ENCODE assay signal across 8 mouse cellular contexts in the genomic region with DNA sequence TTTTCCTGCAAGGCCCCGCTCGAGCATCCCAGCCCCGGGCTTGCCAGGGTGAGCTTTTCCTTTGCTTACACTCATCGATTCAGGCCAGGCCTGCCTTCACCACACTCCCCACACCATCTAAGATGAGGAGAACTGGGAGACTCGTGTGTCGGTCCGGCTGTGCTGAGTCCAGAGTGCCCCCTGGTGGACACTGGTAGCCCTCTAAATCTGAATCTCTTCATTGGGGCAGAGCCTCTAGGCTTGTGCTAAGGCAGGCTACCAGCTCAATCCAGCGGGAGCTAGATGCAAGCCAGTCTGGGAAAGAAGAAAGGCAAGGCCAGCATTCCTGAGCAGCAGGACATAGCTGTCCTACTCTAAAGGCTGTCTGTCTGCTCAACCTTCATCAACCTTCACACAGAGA. TPM values are rescaled to one million over a fixed set of nuclear protein-coding genes. Genes with fewer than 3 reads are reported as not detected.
A peak's percentile ranks its signal among the peaks of the same experiment; 100 is the strongest.
DNase-seq lines count a peak whose midpoint lies in the region; ATAC-seq and TF ChIP-seq lines count a peak whose summit lies in the region.

No protein-coding gene starts in this region.

- peak overlapping the region; percentile 14; the same call in 1 of the 2 replicates for H3K27ac ChIP-seq in embryonic facial prominence, embryonic 10.5 days (replicated peaks)
- no peak overlapping the region for H3K27ac ChIP-seq in heart, embryonic 10.5 days
- H3K27ac ChIP-seq in kidney, embryonic 16.5 days (ENCODE audit: low read length): no peak overlapping the region
- no peak overlapping the region for H3K27ac ChIP-seq in liver, adult 2 months (replicated peaks; ENCODE audit: insufficient read depth, low read depth, low read length)

- no peak overlapping the region for H3K9ac ChIP-seq in kidney, embryonic 16.5 days (replicated peaks; ENCODE audit: low read length)
- H3K9ac ChIP-seq in liver, adult 2 months (ENCODE audit: low read depth, low read length): no peak overlapping the region

- no peak for TF ChIP-seq POLR2A in liver, adult 2 months (IDR thresholded peaks at IDR 0.05; ENCODE audit: extremely low read depth, insufficient read depth, low read length)

- no peak overlapping the region for H3K4me3 ChIP-seq in embryonic facial prominence, embryonic 10.5 days
- H3K4me3 ChIP-seq in heart, embryonic 10.5 days: no peak overlapping the region
- H3K4me3 ChIP-seq in kidney, embryonic 16.5 days (ENCODE audit: low read length): no peak overlapping the region
- H3K4me3 ChIP-seq in liver, adult 2 months (ENCODE audit: insufficient read depth, low read depth, low read length): no peak overlapping the region

- no peaks in the 10 kb centered on the region for H3K79me2 ChIP-seq in liver, adult 2 months (ENCODE audit: control insufficient read depth, insufficient read depth, low read length)

- no peak for ATAC-seq in CD4-positive, CD25-positive, alpha-beta regulatory T cell, adult 4 months
- peak; percentile 85 for ATAC-seq in kidney, embryonic 16.5 days (ENCODE audit: low FRiP score, low TSS enrichment)

- peak; percentile 87 for DNase-seq in CD4-positive, CD25-positive, alpha-beta regulatory T cell, adult 2 months (ENCODE audit: low read depth, low spot score)
- peak; percentile 84 for DNase-seq in embryonic facial prominence, embryonic 10.5 days (ENCODE audit: low spot score)
- peak; percentile 89 for DNase-seq in heart, embryonic 10.5 days (ENCODE audit: low spot score)
- DNase-seq in liver, adult 2 months (ENCODE audit: extremely low read depth, low read depth, low spot score): peak; percentile 71
- DNase-seq in naive thymus-derived CD4-positive, alpha-beta T cell, adult 2 months (ENCODE audit: low read depth): peak; percentile 86
- DNase-seq in spleen, postnatal 4 days (ENCODE audit: low spot score in 2 of 2): peak; percentile 91 to 97

- H3K4me2 ChIP-seq in kidney, embryonic 16.5 days (replicated peaks; ENCODE audit: low read depth, low read length): no peak overlapping the region

- H3K9me3 ChIP-seq in embryonic facial prominence, embryonic 10.5 days: no peaks in the 10 kb centered on the region
- no peaks in the 10 kb centered on the region for H3K9me3 ChIP-seq in heart, embryonic 10.5 days
- no peaks in the 10 kb centered on the region for H3K9me3 ChIP-seq in kidney, embryonic 16.5 days (ENCODE audit: low read length)

- no peaks in the 10 kb centered on the region for H3K27me3 ChIP-seq in embryonic facial prominence, embryonic 10.5 days (replicated peaks; ENCODE audit: low read depth, poor library complexity, severe bottlenecking)
- no peaks in the 10 kb centered on the region for H3K27me3 ChIP-seq in heart, embryonic 10.5 days (ENCODE audit: insufficient read depth, poor library complexity, severe bottlenecking)
- H3K27me3 ChIP-seq in kidney, embryonic 16.5 days (ENCODE audit: insufficient read depth, low read length): no peaks in the 10 kb centered on the region
- no peaks in the 10 kb centered on the region for H3K27me3 ChIP-seq in liver, adult 2 months (ENCODE audit: control insufficient read depth, insufficient read depth, low read length)

- 19% methylated on average over 8 of the region's 8 CpGs for WGBS in embryonic facial prominence, embryonic 10.5 days
- WGBS in heart, embryonic 10.5 days: 22% methylated on average over 8 of the region's 8 CpGs
- WGBS in kidney, embryonic 16.5 days: 15% methylated on average over 8 of the region's 8 CpGs
- 5% methylated on average over 8 of the region's 8 CpGs for WGBS in liver, adult 2 months

- peak; percentile 94 for TF ChIP-seq CTCF in liver, adult 2 months (IDR thresholded peaks at IDR 0.05; ENCODE audit: low read depth, low read length)

- peaks cover 47% of the 10 kb centered on the region for H3K36me3 ChIP-seq in embryonic facial prominence, embryonic 10.5 days (replicated peaks)
- peaks cover 47% of the 10 kb centered on the region for H3K36me3 ChIP-seq in heart, embryonic 10.5 days
- peaks cover 31% of the 10 kb centered on the region for H3K36me3 ChIP-seq in kidney, embryonic 16.5 days (ENCODE audit: insufficient read depth, low read length)
- no peaks in the 10 kb centered on the region; the same call in 1 of the 2 replicates for H3K36me3 ChIP-seq in liver, adult 2 months (ENCODE audit: control insufficient read depth, insufficient read depth, low read length)

- peaks cover 9% of the 10 kb centered on the region; the same call in 1 of the 2 replicates for H3K4me1 ChIP-seq in embryonic facial prominence, embryonic 10.5 days
- peaks cover 38% of the 10 kb centered on the region for H3K4me1 ChIP-seq in heart, embryonic 10.5 days
- H3K4me1 ChIP-seq in kidney, embryonic 16.5 days (ENCODE audit: insufficient read depth, low read length): peaks cover 17% of the 10 kb centered on the region
- H3K4me1 ChIP-seq in liver, adult 2 months (ENCODE audit: control insufficient read depth, insufficient read depth, low read length): peaks cover 8% of the 10 kb centered on the region

RNA-seq across cellular contexts. Expression of a gene that starts 19.2 kb away (rescaled TPM):
- polyA plus RNA-seq in CD4-positive, CD25-positive, alpha-beta regulatory T cell, adult 4 months (2017; shearing (Covaris generic)): 10 to 100 TPM; 19.5 to 22.9 TPM
- 27.9 and 30.3 TPM in 2 replicates for polyA plus RNA-seq in embryonic facial prominence, embryonic 10.5 days (2016; fragmentation: Nextera tagmentation; extraction: Ambion mirVana)
- 20.1 and 21.9 TPM in 2 replicates for polyA plus RNA-seq in heart, embryonic 10.5 days (2016; fragmentation: Nextera tagmentation; extraction: Ambion mirVana)
- 21.2 and 25.1 TPM in 2 replicates for polyA plus RNA-seq in kidney, embryonic 16.5 days (2015; fragmentation: Nextera tagmentation; extraction: Ambion mirVana)
- total RNA-seq in liver, adult 2 months (2014; rRNA removed): 0.28 and 0.54 TPM in 2 replicates
- polyA plus RNA-seq in liver, adult 2 months (2012; rRNA removed): 3.4 and 3.8 TPM in 2 replicates

RNA-seq across cellular contexts. Expression of a gene that starts 19.8 kb away (rescaled TPM):
- 10 to 100 TPM; 28.5 to 48.5 TPM for polyA plus RNA-seq in CD4-positive, CD25-positive, alpha-beta regulatory T cell, adult 4 months (2017; shearing (Covaris generic))
- polyA plus RNA-seq in embryonic facial prominence, embryonic 10.5 days (2016; fragmentation: Nextera tagmentation; extraction: Ambion mirVana): 32.0 and 34.5 TPM in 2 replicates
- 69.3 and 72.6 TPM in 2 replicates for polyA plus RNA-seq in heart, embryonic 10.5 days (2016; fragmentation: Nextera tagmentation; extraction: Ambion mirVana)
- polyA plus RNA-seq in kidney, embryonic 16.5 days (2015; fragmentation: Nextera tagmentation; extraction: Ambion mirVana): 38.0 TPM in 2 replicates
- 113 and 126 TPM in 2 replicates for total RNA-seq in liver, adult 2 months (2014; rRNA removed)
- 170 and 175 TPM in 2 replicates for polyA plus RNA-seq in liver, adult 2 months (2012; rRNA removed)

RNA-seq across cellular contexts. Expression of a gene that starts 35.7 kb away (rescaled TPM):
- polyA plus RNA-seq in CD4-positive, CD25-positive, alpha-beta regulatory T cell, adult 4 months (2017; shearing (Covaris generic)): 1 to 10 TPM in 1 of 2 experiments, under 1 TPM in 1; 0.48 to 1.5 TPM
- polyA plus RNA-seq in embryonic facial prominence, embryonic 10.5 days (2016; fragmentation: Nextera tagmentation; extraction: Ambion mirVana): 1.1 and 2.3 TPM in 2 replicates
- polyA plus RNA-seq in heart, embryonic 10.5 days (2016; fragmentation: Nextera tagmentation; extraction: Ambion mirVana): 0.90 and 1.5 TPM in 2 replicates
- 52.5 and 55.8 TPM in 2 replicates for polyA plus RNA-seq in kidney, embryonic 16.5 days (2015; fragmentation: Nextera tagmentation; extraction: Ambion mirVana)
- 0.34 and 0.46 TPM in 2 replicates for total RNA-seq in liver, adult 2 months (2014; rRNA removed)
- 0.60 and 0.64 TPM in 2 replicates for polyA plus RNA-seq in liver, adult 2 months (2012; rRNA removed)

RNA-seq across cellular contexts. Expression of a gene that starts 47.3 kb away (rescaled TPM):
- 100 to 1,000 TPM in 1 of 2 experiments, 10 to 100 TPM in 1; 82.3 to 119 TPM for polyA plus RNA-seq in CD4-positive, CD25-positive, alpha-beta regulatory T cell, adult 4 months (2017; shearing (Covaris generic))
- polyA plus RNA-seq in embryonic facial prominence, embryonic 10.5 days (2016; fragmentation: Nextera tagmentation; extraction: Ambion mirVana): 90.1 and 99.9 TPM in 2 replicates
- 68.3 and 84.3 TPM in 2 replicates for polyA plus RNA-seq in heart, embryonic 10.5 days (2016; fragmentation: Nextera tagmentation; extraction: Ambion mirVana)
- polyA plus RNA-seq in kidney, embryonic 16.5 days (2015; fragmentation: Nextera tagmentation; extraction: Ambion mirVana): 83.7 and 88.3 TPM in 2 replicates
- 44.1 and 52.2 TPM in 2 replicates for total RNA-seq in liver, adult 2 months (2014; rRNA removed)
- polyA plus RNA-seq in liver, adult 2 months (2012; rRNA removed): 36.6 and 50.5 TPM in 2 replicates

RNA-seq across cellular contexts. Expression of a gene that starts 49.6 kb away (rescaled TPM):
- polyA plus RNA-seq in CD4-positive, CD25-positive, alpha-beta regulatory T cell, adult 4 months (2017; shearing (Covaris generic)): 1 to 10 TPM; 1.7 to 3.0 TPM
- polyA plus RNA-seq in embryonic facial prominence, embryonic 10.5 days (2016; fragmentation: Nextera tagmentation; extraction: Ambion mirVana): 4.4 and 7.4 TPM in 2 replicates
- 0.47 and 2.3 TPM in 2 replicates for polyA plus RNA-seq in heart, embryonic 10.5 days (2016; fragmentation: Nextera tagmentation; extraction: Ambion mirVana)
- 1.6 and 2.0 TPM in 2 replicates for polyA plus RNA-seq in kidney, embryonic 16.5 days (2015; fragmentation: Nextera tagmentation; extraction: Ambion mirVana)
- under 0.01 and 0.09 TPM in 2 replicates for total RNA-seq in liver, adult 2 months (2014; rRNA removed)
- 0.04 and 0.05 TPM in 2 replicates for polyA plus RNA-seq in liver, adult 2 months (2012; rRNA removed)

Comparison
In these comparisons a context has a peak if more than half of its experiments do, and no peak if none do; other contexts are left out.
1. RNA of a gene that starts 35.7 kb away (polyA plus RNA-seq): 52.5 to 55.8 TPM in kidney, embryonic 16.5 days; 1.1 to 2.3 TPM in embryonic facial prominence, embryonic 10.5 days, 0.48 to 1.5 TPM in CD4-positive, CD25-positive, alpha-beta regulatory T cell, adult 4 months, 0.90 to 1.5 TPM in heart, embryonic 10.5 days and 0.60 to 0.64 TPM in liver, adult 2 months; every median in the first group is over 10 times any median in the second.
2. Peak in every context shown above with its lines, with median percentiles within 50 percentile points of each other: DNase-seq.